Mouse (Mus musculus) embryo, embryonic 10 days (tissue): ENCODE measurements around the gene Nradd.
A peak's percentile ranks its signal among the peaks of the same experiment; 100 is the strongest.

ENCODE experiments used
- DNase-seq: peaks from one replicate; pipeline ENCODE4 v3.0.0-alpha.2; 2015; ENCODE audit warnings: low spot score

The Nradd gene

GRCm38 (mm10) chr9:110624361-110625166 lies at the start of gene Nradd:
Gene Nradd, minus strand, starts transcription at chr9:110624452.
- DNase-seq = peak; percentile 95

- DNase-seq = no peak
Measured at GRCm38 (mm10) chr9:110673107-110673752, 49.0 kb upstream of the Nradd start.

GRCm38 (mm10) chr9:110672462-110673106 lies 48.3 kb upstream of the Nradd start:
- peak; percentile 79 for DNase-seq

DNA sequence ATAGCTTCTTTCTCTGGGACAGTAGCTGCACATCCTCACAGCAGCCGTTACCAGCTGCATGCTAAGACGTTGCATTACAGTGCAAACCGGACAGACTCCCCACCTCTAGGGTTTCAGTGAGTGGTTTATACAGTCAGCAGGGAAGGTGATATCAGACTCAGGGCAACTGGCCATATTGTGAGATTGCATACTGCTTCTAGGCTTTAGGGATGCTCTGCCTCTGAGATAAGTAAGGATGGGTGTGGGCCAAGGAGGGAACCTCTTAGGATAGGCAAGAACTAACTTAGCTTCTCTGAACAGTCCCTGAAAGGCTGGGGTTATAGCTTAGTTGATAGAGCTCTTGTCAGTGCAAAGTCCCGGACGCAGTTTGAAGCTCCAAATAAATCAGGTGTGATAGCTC lies 45.5 kb upstream of the Nradd start:
- no peak for DNase-seq

DNA sequence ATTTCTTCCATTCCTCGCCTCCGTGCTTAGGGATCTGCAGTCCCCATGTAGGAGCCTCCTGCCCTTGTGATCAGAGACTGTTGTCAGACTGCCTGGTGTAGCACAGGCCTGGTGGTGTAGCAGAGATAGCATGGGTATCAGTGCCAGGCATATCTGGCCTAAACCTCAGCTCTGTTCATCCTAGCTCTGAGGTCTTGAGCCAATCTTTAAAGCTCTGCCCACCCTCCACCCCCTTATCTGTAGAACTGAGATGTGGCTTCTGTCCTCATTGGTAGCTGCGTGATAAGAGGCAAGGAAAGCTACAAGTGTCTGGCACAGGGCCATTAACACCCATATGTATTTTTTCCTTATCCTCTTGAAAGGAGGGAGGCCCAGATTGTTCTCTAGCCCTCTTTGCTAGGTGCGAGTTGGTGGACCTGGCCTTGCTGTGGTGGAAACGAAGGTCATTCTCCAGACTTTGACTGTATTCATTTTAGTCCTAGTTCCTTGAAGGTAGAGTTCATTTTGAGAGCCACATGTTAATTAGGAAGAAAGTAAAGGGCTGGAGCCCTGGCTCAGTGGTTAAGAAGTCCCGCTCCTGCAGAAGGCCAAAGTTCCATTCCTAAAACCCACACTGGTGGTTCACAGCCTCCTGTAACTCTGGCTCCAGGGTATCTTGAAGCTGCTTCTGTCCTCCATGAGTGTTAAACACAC lies 44.5 kb upstream of the Nradd start:
- DNase-seq = no peak

DNA sequence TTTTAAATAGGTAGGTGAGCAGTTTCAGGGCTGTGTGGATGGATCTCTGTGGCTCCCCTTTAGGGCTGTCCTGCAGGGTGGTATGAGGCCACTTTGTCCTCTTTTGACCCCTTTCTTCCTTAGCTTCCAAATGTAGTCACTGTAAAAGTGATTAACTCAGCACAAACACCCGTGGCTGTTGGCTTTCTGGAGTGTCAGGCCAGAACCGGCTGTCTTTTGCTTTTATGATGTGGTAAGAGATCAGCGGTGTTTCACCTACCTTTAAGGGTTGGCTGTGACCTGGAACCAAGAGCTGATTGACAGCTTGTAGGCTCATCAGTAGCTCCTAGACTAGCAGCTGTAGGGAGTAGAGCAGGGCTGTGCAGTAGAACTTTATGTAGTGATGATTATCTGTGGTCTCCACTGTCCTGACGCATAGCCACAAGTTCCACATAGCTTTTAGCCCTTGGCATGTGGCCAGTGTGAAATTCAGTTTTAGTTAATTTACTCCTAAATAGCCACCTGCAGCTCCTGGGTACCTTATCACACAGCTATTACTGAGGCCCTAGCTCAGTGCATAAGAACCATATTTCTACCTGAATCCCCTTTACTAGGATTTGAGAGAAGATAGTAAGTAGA lies 43.1 kb upstream of the Nradd start:
- no peak for DNase-seq

- no peak for DNase-seq
Measured at GRCm38 (mm10) chr9:110666374-110666773, 42.1 kb upstream of the Nradd start.

- DNase-seq = peak; percentile 55
Measured at GRCm38 (mm10) chr9:110665912-110666311, 41.7 kb upstream of the Nradd start.

DNA sequence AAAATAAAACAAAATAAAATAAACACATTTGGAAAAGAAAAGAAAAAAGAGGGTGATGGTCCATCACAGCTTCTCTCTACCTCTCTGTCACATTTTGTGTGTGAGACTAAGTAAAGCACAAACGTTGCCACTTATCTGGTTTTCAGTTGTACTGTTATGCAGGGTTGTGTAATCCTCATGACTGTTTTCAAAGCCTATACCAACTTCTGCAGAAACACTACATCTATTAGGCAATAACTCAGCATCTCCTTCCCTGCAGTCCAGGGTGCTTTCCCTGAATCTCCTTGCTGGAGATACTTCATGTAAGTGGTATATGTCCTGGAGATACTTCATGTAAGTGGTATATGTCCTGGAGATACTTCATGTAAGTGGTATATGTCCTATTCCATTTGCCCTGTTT lies 38.6 kb upstream of the Nradd start:
- DNase-seq = no peak

GRCm38 (mm10) chr9:110660856-110661612 lies 36.8 kb upstream of the Nradd start:
- DNase-seq = no peak

GRCm38 (mm10) chr9:110660208-110660607 lies 36.0 kb upstream of the Nradd start:
- no peak for DNase-seq

GRCm38 (mm10) chr9:110659521-110659920 lies 35.3 kb upstream of the Nradd start:
- DNase-seq = no peak

DNA sequence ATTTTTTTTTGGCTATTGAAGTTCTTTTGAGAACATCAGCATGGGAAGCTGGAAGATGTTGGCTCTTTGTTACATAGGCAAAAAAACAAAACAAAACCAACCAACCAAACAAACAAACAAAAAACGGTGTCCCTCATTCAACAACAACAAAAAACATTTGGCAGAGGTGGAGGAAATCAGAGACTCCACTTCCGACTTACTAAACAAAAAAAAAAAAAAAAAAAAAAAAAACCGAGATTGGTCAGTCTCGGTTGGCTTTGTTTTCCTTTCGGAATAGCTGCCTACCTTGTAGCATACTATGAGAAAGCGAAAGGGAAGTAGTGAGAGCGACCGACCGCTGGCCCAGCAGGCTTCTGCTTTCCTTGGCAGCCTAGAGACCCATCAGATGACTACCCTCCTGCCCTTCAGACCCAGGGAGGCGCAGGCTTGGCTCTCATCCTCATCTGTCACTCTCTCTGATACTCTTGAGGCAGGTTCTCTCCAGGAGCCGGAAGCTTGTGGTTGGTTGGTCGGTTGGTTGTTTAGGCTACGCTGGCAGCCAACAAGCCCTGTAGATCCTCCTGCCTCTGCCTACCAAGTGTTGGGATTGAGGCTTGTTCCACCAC lies 33.3 kb upstream of the Nradd start:
- no peak for DNase-seq

DNA sequence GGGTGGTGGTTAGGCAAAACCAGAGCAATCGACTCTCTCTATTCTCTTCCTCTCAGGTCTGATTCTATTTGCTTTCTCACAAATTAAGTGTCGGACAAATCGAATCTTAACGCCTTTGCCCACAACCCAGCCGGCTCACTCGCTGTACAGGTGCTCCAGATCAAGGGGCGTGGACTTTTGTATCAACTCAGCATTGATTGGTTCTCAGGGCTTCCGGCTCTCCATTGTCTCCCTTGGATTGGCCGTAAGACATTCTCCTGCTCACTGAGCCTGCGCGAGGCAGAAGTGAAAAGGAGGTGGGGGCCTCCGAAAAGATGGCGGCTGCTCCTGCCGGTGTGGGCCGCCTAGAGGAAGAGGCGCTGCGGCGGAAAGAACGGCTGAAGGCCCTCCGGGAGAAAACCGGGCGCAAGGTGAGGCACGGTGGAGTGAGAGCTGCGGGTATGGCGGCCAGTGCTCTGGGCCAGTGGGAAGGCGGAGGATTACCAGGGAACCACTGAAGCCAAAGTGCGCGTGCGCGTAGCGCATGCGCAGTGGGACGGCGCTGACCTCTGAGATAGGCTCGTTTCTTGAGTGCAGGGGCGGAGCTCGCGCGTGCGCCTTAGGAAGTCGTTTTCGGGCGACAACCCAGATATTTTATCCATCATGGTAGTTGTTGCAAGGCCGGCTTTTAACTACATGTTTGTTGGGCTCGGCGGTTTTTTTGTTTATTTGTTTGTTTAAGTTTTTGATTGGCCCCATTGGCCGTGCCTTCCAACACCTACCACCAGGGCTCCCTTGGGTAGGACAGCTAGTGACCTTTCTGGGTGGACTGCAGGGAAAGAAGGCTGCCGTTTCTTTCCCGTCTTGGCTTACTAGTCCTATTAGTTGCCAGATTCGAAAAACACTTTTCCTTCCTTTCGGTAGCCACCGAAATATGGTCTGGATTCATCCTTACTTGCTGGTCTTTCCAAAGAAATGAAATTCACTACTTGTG lies 32.3 kb upstream of the Nradd start, which contains the start of gene Ccdc12:
TSS of gene Ccdc12 (plus strand) at position 255 of the 973 bp plus-strand sequence.
- DNase-seq = peak; percentile 97

- no peak for DNase-seq
Measured at GRCm38 (mm10) chr9:110655651-110656007, 31.4 kb upstream of the Nradd start.

- DNase-seq = no peak
Measured at GRCm38 (mm10) chr9:110654726-110655650, 30.7 kb upstream of the Nradd start.

GRCm38 (mm10) chr9:110653655-110654461 lies 29.6 kb upstream of the Nradd start, which contains the start of gene Nbeal2:
Gene Nbeal2, minus strand, starts transcription at chr9:110654161.
- DNase-seq = peak; percentile 97
